Mouse (Mus musculus) MEL-GATA-1-ER (cell line): ENCODE results near the gene Runx1.

ENCODE experiments used
- DNase-seq: peaks from one replicate; pipeline ENCODE4 v3.0.0-alpha.2; 2012; ENCODE audit warnings: low read depth; ENCODE audit errors: extremely low read depth

Gene Runx1

GRCm38 (mm10) chr16:92615234-92615799 is 210.6 kb downstream of the Runx1 start:
- DNase-seq = no peak

GRCm38 (mm10) chr16:92612546-92612945 is 213.4 kb downstream of the Runx1 start:
- no peak for DNase-seq

- no peak for DNase-seq
These were observed 214.3 kb downstream of the Runx1 start for GRCm38 (mm10) chr16:92611641-92612149.

GRCm38 (mm10) chr16:92610464-92610863 is 215.5 kb downstream of the Runx1 start:
- no peak for DNase-seq

GRCm38 (mm10) chr16:92609717-92610077 is 216.3 kb downstream of the Runx1 start:
- DNase-seq = no peak

- no peak for DNase-seq
These were observed 216.8 kb downstream of the Runx1 start for GRCm38 (mm10) chr16:92609006-92609716.

- no peak for DNase-seq
These were observed 217.6 kb downstream of the Runx1 start for GRCm38 (mm10) chr16:92608180-92608960.

- DNase-seq = no peak
These were observed 219.4 kb downstream of the Runx1 start for GRCm38 (mm10) chr16:92606491-92606965.

GRCm38 (mm10) chr16:92605606-92606490 is 220.1 kb downstream of the Runx1 start:
- DNase-seq = no peak

GRCm38 (mm10) chr16:92602504-92602903 is 223.4 kb downstream of the Runx1 start:
- no peak for DNase-seq

GRCm38 (mm10) chr16:92601270-92601826 is 224.6 kb downstream of the Runx1 start:
- DNase-seq = no peak

GRCm38 (mm10) chr16:92599451-92599850 is 226.5 kb downstream of the Runx1 start:
- no peak for DNase-seq

GRCm38 (mm10) chr16:92597655-92598054 is 228.3 kb downstream of the Runx1 start:
- no peak for DNase-seq

GRCm38 (mm10) chr16:92592207-92592606 is 233.7 kb downstream of the Runx1 start:
- no peak for DNase-seq

GRCm38 (mm10) chr16:92591783-92592182 is 234.2 kb downstream of the Runx1 start:
- DNase-seq = no peak

GRCm38 (mm10) chr16:92587836-92588235 is 238.1 kb downstream of the Runx1 start:
- DNase-seq = no peak

- peak; percentile 85 for DNase-seq
These were observed 244.2 kb downstream of the Runx1 start for GRCm38 (mm10) chr16:92581767-92582166.

GRCm38 (mm10) chr16:92580981-92581380 is 245.0 kb downstream of the Runx1 start:
- no peak for DNase-seq

- peak; percentile 38 for DNase-seq
These were observed 246.9 kb downstream of the Runx1 start for GRCm38 (mm10) chr16:92578915-92579653.

- DNase-seq = no peak
These were observed 248.6 kb downstream of the Runx1 start for GRCm38 (mm10) chr16:92577381-92577780.
